Mouse (Mus musculus) heart, embryonic 11.5 days (tissue): ENCODE results near the gene Cxcr1. TPM values are rescaled to one million over a fixed set of nuclear protein-coding genes. Genes with fewer than 3 reads are reported as not detected.
"Not testable (repeated sequence)": the region's sequence is repeated elsewhere in the genome, so short reads cannot be mapped to it uniquely, and the experiment has no call there.

Experiments used
- ATAC-seq: fragments of 200-750 bp; cut with Nextera tagmentation; replicated peaks from 2 replicates; pipeline ENCODE4 v1.8.0; 2017; ENCODE audit warnings: moderate library complexity; ENCODE audit not compliant: insufficient number of reproducible peaks, low FRiP score, low TSS enrichment
- H3K27ac ChIP-seq: fragments of 300-500 bp; sonication (generic); 2 replicates; pipeline ENCODE4 v1.5.1; 2014; ENCODE audit warnings: mild to moderate bottlenecking, low read depth, low read length
- H3K27me3 ChIP-seq: fragments of 300-500 bp; sonication (generic); 2 replicates; pipeline ENCODE4 v1.6.1; 2014; ENCODE audit warnings: mild to moderate bottlenecking, low read length, mixed read lengths; ENCODE audit not compliant: control insufficient read depth, insufficient read depth
- H3K36me3 ChIP-seq: fragments of 300-500 bp; sonication (generic); 2 replicates; pipeline ENCODE4 v1.6.1; 2014; ENCODE audit warnings: mild to moderate bottlenecking, low read length, moderate library complexity, mixed read lengths; ENCODE audit not compliant: control insufficient read depth, insufficient read depth
- H3K4me1 ChIP-seq: fragments of 300-500 bp; sonication (generic); 2 replicates; pipeline ENCODE4 v1.6.1; 2014; ENCODE audit warnings: low read length; ENCODE audit not compliant: control insufficient read depth, insufficient read depth
- H3K4me2 ChIP-seq: fragments of 300-500 bp; sonication (generic); 2 replicates; pipeline ENCODE4 v1.6.1; 2014; ENCODE audit warnings: mild to moderate bottlenecking, moderate library complexity
- H3K4me3 ChIP-seq: fragments of 300-500 bp; sonication (generic); 2 replicates; pipeline ENCODE4 v1.5.1; 2014; ENCODE audit warnings: low read depth, low read length
- H3K9ac ChIP-seq: fragments of 300-500 bp; sonication (generic); 2 replicates; pipeline ENCODE4 v1.6.1; 2014; ENCODE audit warnings: mild to moderate bottlenecking, low read depth, low read length, moderate library complexity
- H3K9me3 ChIP-seq: fragments of 300-500 bp; sonication (generic); replicated peaks from 2 replicates; pipeline ENCODE4 v1.6.1; 2016; ENCODE audit warnings: low read length; ENCODE audit not compliant: control insufficient read depth
- WGBS: fragments of 180-500 bp; shearing (Covaris S2); extraction: QIAGEN DNeasy Blood & Tissue Kit; methylation state at CpG from one replicate; pipeline ENCODE4 v1.1.7; 2014; ENCODE audit not compliant: insufficient replicate concordance; 5-methylcytosine and 5-hydroxymethylcytosine counted together
- polyA plus RNA-seq: library from polyadenylated mRNA; unstranded; fragments of >200 nt; fragmentation: Nextera tagmentation; extraction: Ambion mirVana; gene quantifications from 2 replicates; pipeline ENCODE4 v1.2.1, GENCODE M21; 2014

Cxcr1 gene
- polyA plus RNA-seq, 1 experiment from 2014 or later, result not detected

GRCm38 (mm10) chr1:74159613-74160012 lies 34.8 kb downstream of the Cxcr1 start:
- not testable (repeated sequence) for H3K27me3 ChIP-seq, H3K36me3 ChIP-seq, H3K4me1 ChIP-seq, ATAC-seq, H3K27ac ChIP-seq, H3K9ac ChIP-seq, H3K4me2 ChIP-seq, H3K4me3 ChIP-seq, H3K9me3 ChIP-seq
- 76% methylated on average over 4 of the region's 5 CpGs for WGBS

DNA sequence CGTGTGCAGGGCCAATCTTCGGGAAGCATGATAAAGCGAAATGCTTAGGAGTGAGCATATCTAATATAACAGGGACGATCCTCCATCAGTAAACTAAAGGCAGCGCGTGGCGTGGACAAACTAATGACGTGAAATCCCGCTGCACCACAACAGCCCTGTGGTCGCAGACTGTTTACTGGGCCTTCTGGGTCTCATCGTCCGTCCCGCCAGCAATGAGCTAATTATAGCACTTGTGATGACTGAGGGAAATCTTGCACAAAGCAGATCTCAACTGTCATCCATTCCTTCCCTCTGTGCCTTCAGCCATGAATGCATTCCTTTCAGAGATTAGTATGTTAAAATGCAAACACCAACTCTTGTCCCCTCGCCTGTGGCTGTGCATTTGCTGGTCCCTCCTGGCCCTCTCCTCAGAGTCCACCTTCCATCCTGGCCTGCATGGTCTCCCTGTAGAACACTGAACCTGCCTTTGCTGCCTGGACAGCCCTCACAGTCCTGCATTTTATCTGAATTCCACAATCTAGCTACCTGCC lies 38.0 kb downstream of the Cxcr1 start:
- H3K4me1 ChIP-seq, result peaks cover 10% of the 10 kb centered on the region
- no peaks in the 10 kb centered on the region for H3K27me3 ChIP-seq
- 52% methylated on average over 14 of the region's 14 CpGs for WGBS
- peak overlapping the region; percentile 79 for H3K27ac ChIP-seq
- H3K4me2 ChIP-seq, result peak overlapping the region; percentile 24
- H3K4me3 ChIP-seq, result no peak overlapping the region
- H3K9me3 ChIP-seq, result no peaks in the 10 kb centered on the region
- 0 out of 2 replicates have a peak overlapping the region, but pooled peaks have one; percentile 3 for H3K9ac ChIP-seq
- no peak for ATAC-seq
- H3K36me3 ChIP-seq, result no peaks in the 10 kb centered on the region

- Histone ChIP-seq H3K27me3 (no peaks in the 10 kb centered on the region), H3K4me1 (peaks cover 13% of the 10 kb centered on the region), H3K36me3 (no peaks in the 10 kb centered on the region), H3K9ac (no peak overlapping the region), H3K27ac (no peak overlapping the region), H3K4me2 (no peak overlapping the region), H3K9me3 (no peaks in the 10 kb centered on the region), H3K4me3 (no peak overlapping the region)
- 85% methylated on average over 6 of the region's 6 CpGs for WGBS
- ATAC-seq, result no peak
Measured at GRCm38 (mm10) chr1:74155435-74156012, 38.9 kb downstream of the Cxcr1 start.

DNA sequence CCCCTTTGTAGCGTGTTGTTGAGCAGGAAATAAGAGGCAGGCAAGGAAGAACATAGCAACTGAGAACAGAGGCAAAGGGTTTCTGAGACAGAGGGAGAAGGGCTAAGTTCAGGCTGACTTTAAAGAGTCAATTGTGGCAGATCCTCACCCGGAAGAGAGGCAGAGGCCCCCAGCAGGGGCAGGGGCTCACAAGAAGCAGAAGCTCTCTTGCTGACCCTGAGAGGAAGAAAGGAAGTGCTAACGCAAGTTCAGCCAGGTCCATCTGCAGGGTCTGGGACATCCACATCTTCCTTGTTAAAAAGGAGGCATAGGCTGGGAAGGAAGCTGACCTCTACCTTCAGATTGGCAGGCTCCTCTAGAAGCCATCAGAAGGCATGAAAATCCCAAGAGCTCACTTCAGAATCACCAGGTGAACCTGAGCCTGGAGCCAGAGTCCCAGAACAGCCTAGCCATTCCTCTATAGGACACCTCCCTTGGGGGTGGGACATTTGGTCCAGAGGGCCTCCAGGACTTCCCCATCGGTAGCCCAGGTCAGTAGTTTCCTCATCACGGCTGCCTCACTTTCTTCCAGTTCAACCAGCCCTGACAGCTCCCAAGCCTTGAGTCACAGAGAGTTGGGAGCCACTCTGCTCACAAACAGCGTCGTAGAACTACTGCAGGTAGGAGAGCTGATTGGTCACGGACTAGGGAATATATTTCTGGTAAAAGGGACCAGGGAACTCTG lies 40.8 kb downstream of the Cxcr1 start, which contains the start of gene Cxcr2:
Gene Cxcr2 (plus strand): TSS at position 529 of the 724 bp plus-strand sequence.
- no peak for ATAC-seq
- Histone ChIP-seq H3K27me3 (no peaks in the 10 kb centered on the region), H3K27ac (no peak within 1 kb of the TSS), H3K4me2 (no peak within 1 kb of the TSS), H3K4me1 (peaks cover 13% of the 10 kb centered on the region), H3K4me3 (no peak within 1 kb of the TSS), H3K36me3 (no peaks in the 10 kb centered on the region), H3K9me3 (no peaks in the 10 kb centered on the region), H3K9ac (no peak within 1 kb of the TSS)
- 68% methylated on average over 8 of the region's 8 CpGs for WGBS

DNA sequence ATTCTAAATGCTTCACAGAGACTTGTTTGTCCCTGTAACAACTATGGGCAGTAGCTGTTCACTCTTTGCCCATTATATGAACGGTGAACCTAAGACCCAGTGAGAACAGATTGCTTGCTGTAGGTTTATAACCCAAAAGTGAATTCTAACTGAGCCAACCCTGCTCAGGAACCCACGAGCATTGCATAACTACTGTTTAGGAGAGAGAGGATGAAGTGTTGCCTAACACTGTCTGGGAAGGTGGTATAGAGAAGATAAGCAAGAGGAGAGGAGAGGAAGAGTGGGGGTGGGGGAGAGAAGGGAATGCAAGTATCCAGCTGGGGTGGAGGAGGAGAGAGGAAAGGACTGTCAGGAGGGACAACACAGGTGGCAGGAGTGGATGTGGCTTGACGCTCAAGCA lies 43.3 kb downstream of the Cxcr1 start:
- Histone ChIP-seq H3K27me3 (no peaks in the 10 kb centered on the region), H3K27ac (no peak overlapping the region), H3K4me1 (peaks cover 17% of the 10 kb centered on the region), H3K9ac (no peak overlapping the region), H3K9me3 (no peaks in the 10 kb centered on the region), H3K4me3 (no peak overlapping the region), H3K36me3 (no peaks in the 10 kb centered on the region), H3K4me2 (no peak overlapping the region)
- ATAC-seq, result no peak
- 44% methylated on average over 3 of the region's 3 CpGs for WGBS

- no peak for ATAC-seq
- H3K9me3 ChIP-seq, result no peaks in the 10 kb centered on the region
- no peak overlapping the region for H3K27ac ChIP-seq
- no peak overlapping the region for H3K4me2 ChIP-seq
- H3K4me1 ChIP-seq, result peaks cover 17% of the 10 kb centered on the region
- WGBS, result 71% methylated on average over 3 of the region's 3 CpGs
- no peaks in the 10 kb centered on the region for H3K27me3 ChIP-seq
- H3K9ac ChIP-seq, result no peak overlapping the region
- no peak overlapping the region for H3K4me3 ChIP-seq
- H3K36me3 ChIP-seq, result no peaks in the 10 kb centered on the region
Measured at GRCm38 (mm10) chr1:74150101-74150500, 44.3 kb downstream of the Cxcr1 start.

GRCm38 (mm10) chr1:74149106-74149885 lies 45.1 kb downstream of the Cxcr1 start:
- no peak overlapping the region for H3K27ac ChIP-seq
- no peaks in the 10 kb centered on the region for H3K27me3 ChIP-seq
- H3K36me3 ChIP-seq, result no peaks in the 10 kb centered on the region
- no peak overlapping the region for H3K9ac ChIP-seq
- no peak overlapping the region for H3K4me2 ChIP-seq
- H3K4me3 ChIP-seq, result no peak overlapping the region
- H3K4me1 ChIP-seq, result peaks cover 17% of the 10 kb centered on the region
- 72% methylated on average over 6 of the region's 6 CpGs for WGBS
- no peaks in the 10 kb centered on the region for H3K9me3 ChIP-seq
- no peak for ATAC-seq
